Mouse (Mus musculus): ENCODE results near the gene Tdp1. TPM values are rescaled to one million over a fixed set of nuclear protein-coding genes. Genes with fewer than 3 reads are reported as not detected.
"Not testable (repeated sequence)": the region's sequence is repeated elsewhere in the genome, so short reads cannot be mapped to it uniquely, and the experiment has no call there.

Gene Tdp1
- polyA plus RNA-seq, 1 experiment from 2014 or later = 49.9 TPM

DNA sequence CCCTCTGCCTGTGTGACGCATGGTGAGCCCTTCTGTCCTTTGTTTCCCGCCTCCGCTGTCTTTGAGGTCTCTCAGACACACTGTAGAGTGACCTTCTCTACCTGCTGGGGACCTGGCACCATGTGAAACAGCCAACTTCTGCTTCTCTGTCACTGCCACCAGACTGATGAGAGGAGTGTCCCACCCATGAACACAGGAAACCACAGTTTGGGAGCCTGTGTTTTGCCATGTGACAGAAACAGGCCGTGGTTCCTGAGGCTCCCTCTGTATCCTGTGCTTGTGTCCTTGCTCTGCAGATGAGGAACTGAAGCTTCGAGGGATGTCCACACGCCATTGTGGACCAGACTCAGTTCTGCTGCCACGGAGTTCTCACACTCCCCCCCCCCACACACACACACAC lies 72.1 kb downstream of the Tdp1 start:
- DNase-seq (ENCODE audit: low spot score) = no peak

- no peak for DNase-seq (ENCODE audit: low spot score)
These were observed 74.0 kb downstream of the Tdp1 start for GRCm38 (mm10) chr12:99958068-99959060.

- no peak for DNase-seq (ENCODE audit: low spot score)
These were observed 75.0 kb downstream of the Tdp1 start for GRCm38 (mm10) chr12:99959291-99959690.

DNA sequence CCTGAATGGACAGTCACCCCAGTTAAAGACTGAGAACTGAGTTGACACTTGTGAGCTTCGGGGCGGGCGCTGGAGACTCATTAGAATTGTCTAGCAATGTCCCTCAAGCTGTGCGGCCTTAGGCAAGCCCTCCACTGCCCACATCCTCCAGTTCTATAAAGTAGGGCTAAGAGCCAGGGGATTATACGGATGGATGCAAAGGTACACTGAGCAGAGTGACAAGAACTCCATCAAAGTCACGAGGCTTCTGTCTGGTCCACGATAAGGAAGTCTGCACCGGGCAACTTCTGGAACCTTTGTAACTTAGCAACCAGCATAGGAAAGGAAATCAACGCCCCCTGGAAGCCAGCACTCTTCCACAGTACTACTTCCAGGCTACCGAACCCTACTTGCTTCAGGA lies 75.6 kb downstream of the Tdp1 start:
- no peak for DNase-seq (ENCODE audit: low spot score)

DNA sequence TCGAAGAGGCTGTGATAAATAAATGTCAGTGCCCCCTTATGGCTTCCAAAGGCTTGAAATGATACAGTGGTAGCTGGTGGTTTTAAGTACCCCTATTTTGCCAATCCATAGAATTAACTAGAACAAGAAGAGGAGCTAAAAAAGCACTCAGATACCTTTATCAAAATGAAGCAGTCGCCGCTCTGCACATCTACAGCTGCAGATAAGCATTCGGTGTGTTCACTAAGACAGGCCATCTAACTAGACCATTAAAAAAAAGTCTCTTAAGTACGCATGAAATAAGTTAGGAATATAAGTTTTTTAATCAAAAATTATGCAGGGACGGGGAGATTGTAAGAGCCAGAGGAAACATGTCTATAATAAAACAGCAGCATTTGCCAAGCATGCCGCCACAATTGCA lies 76.4 kb downstream of the Tdp1 start:
- DNase-seq (ENCODE audit: low spot score) = no peak

DNA sequence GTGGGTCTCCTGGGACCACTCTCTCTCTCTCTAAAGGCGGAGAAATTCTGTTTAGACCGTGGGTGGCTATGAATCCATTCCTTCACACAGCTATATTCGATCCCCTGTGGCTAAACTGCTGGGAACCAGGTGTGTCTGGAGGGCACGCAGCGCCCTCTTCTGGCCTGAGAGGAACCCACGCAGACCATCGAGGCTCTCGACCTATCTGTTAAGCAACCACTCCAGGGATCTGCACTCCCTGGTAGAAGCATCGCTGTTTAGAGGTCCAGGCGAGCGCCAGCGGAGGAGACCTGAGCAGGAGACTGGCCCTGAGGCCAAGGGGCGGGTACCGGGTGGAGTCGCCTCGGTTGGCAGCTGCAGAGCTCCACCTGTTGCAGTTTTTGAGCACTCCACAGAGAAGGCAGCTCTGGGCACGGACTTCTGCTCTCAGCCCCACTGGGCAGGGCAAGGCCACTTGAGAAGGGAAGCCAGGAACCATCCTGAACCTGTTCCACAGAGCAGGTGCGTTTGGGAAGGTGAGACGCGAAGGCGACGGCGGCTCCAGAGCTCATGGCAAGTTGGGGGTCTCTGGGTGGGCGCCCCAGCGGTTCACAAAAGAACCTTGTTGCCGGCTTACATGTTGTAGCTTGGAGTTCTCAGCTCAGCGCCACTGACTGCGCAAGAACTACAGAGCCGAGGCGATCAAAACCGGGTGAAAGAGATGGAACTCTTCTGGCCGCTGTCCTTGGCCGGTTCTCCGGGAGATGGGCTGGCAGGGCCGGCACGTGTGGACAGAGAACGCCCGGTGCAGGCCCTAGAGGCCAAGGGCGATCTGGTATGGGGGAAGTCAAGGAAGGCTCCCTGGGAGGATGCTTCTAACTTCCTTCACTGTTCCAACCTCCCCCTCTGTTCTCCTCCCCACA lies 80.2 kb downstream of the Tdp1 start, which contains the start of gene Kcnk13:
Gene Kcnk13, plus strand, starts transcription at position 199 of the 902 bp plus-strand sequence.
- DNase-seq (ENCODE audit: low spot score) = peak; percentile 73

- DNase-seq (ENCODE audit: low spot score) = peak; percentile 12
These were observed 81.1 kb downstream of the Tdp1 start for GRCm38 (mm10) chr12:99965203-99966115.

DNA sequence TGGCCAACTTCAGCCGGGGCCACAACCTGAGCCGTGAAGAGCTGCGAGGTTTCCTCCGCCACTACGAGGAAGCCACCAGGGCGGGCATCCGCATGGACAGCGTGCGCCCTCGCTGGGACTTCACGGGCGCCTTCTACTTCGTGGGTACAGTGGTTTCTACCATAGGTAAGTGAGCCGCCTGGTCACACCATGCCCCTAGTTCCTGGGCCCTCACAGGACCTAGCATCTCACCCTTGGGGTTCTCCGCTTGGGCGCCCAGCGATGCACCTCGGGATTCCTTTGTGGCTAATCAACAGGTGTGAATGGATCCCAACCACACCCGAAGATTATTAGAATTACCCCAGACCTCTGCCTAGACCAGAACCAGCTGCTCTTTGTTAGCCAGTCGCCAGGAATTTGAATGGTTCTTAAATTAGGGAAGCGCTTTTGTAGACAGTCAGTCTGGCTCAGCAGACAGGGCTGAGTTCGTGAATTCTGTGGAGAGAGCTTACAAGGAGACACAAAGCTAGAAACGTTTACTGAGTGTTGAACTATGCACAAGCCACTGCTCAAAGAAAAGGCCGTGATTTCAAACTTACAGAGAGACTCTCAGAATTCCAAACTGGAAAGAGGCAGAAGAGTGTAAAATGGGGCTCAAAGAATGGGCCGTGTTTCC lies 81.9 kb downstream of the Tdp1 start:
- DNase-seq (ENCODE audit: low spot score) = no peak

- no peak for DNase-seq (ENCODE audit: low spot score)
These were observed 82.6 kb downstream of the Tdp1 start for GRCm38 (mm10) chr12:99966881-99967363.

DNA sequence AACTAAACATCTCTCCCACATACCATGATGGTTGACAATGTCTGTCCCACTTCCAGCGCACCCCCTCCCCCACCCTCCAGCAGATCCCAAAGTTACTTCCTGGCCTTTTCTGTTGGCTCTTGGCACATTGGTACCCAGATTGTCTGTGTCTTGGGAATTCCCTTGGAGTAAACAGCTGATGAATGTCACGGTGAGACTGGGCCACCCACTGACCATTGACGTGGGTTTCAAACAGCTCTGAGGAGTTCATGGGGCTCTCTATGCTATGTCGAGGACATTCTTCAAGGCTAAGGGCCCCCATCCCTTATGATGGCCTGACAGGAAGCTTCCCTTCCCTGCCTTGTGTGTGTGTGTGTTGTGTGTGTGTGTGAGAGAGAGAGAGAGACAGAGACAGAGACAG lies 85.6 kb downstream of the Tdp1 start:
- DNase-seq (ENCODE audit: low spot score) = no peak

- DNase-seq (ENCODE audit: low spot score) = not testable (repeated sequence)
These were observed 87.0 kb downstream of the Tdp1 start for GRCm38 (mm10) chr12:99971205-99971894.

DNA sequence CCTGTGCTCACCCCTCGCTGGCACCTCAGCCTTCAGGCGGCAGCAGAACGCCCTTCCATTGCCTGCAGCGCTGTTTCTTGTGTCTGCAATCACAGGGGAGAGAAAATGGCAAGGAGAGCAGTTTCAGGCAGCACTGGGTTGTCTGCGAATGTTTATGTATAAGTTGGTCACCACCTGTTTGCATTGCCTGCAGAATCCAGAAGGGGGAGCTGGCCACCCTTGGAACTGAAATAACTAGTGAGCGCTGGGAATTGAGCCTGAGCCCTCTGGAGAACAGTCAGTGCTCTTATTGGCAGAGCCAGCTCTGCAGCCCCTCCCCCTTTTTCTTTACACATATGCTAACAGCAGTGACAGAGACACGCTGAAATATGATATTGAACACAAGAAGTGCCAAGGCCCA lies 88.5 kb downstream of the Tdp1 start:
- DNase-seq (ENCODE audit: low spot score) = no peak

DNA sequence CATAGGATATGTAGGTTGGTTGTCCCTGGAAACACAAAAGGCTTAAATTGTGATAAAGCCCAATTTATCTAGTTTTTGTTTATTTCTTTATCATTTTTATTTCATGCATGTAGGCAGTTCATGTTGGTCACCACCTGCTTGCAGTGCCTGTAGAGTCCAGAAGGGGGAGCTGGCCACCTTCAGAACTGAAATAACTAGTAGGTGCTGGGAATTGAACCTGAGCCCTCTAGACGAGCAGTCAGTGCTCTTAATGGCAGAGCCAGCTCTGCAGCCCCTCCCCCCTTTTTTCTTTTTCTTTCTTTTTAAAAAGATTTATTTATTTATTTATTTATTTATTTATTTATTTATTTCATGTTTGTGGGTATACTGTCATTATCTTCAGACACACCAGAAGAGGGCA lies 89.3 kb downstream of the Tdp1 start:
- DNase-seq (ENCODE audit: low spot score) = peak; percentile 10

- DNase-seq (ENCODE audit: low spot score) = no peak
These were observed 95.2 kb downstream of the Tdp1 start for GRCm38 (mm10) chr12:99979541-99979940.

- no peak for DNase-seq (ENCODE audit: low spot score)
These were observed 102.5 kb downstream of the Tdp1 start for GRCm38 (mm10) chr12:99986797-99987196.

DNA sequence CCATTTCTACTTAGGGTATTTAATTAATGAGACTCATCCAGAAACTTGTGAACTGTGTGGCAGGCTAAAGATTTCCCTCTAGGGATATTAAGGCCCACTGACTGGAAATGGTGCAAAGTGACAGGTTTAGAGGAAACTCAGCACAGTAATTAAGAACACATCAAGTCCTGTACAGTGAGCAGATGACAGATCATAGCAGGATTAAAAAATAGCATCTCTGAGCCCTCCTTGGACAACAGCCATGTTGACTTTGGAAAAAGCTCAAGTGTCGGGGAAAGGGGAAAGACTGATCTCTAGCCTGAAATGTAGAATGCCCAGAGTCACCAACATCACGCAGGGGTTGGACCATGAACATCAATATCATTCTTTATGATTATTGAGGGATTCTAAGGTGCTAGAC lies 103.8 kb downstream of the Tdp1 start:
- DNase-seq (ENCODE audit: low spot score) = no peak

- DNase-seq (ENCODE audit: low spot score) = no peak
These were observed 108.1 kb downstream of the Tdp1 start for GRCm38 (mm10) chr12:99992362-99992862.

DNA sequence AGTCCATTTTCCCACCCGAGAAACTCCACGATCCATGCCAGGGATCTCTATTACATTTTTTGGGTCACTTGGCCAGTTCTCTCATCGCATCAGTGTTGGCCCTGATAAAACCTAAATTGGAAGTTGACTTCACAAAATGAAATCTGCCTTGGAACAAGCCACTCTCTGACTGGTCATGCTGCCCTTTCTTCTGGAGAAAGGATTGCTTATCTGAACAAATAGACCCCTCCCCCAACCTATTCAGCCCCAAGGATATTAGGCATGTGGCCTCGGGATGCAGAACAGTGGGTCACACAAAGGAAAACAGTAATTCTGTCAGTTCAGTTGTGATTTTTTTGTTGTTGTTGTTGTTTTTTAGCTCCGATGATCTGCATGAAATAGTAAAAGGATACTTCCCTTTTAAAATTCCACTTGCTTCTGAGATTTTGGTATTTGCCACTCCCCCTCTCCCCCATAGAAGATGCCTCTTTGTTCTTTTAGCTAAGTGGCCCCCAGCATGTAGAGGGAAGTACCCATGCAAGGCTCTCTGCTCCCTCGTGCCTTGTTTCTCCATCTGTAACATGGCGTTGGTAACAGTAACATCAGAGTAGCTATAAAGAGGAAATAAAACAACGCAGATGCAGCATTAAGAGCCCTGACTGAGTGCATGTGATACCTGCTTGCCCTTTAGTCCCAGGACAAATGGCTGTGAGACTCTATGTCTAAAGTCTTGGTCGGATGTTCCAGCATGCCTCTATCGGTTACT lies 109.0 kb downstream of the Tdp1 start:
- DNase-seq (ENCODE audit: low spot score) = no peak

DNA sequence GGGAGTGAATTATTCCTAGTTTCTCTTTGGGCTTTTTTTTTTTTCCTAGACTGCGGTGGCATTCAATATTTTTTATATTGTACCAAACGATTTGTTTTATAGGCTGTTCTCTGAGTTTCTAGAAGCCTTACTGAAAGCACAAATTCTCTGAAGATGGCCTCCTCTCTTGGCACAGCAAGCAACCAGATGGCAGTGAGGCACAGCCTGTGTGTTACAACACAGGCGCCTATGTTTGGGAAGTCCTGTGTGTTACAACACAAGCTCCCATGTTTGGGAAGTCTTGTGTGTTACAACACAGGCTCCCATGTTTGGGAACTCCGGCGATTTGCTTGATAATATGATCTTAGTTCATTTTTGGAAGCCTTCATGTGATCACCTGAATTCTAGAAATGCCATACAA lies 111.6 kb downstream of the Tdp1 start:
- DNase-seq (ENCODE audit: low spot score) = no peak

Measured in thymus, postnatal 0 days (tissue).